Mouse (Mus musculus): Measurements from ENCODE around the gene Vmn2r117.
"Not testable (repeated sequence)": the region's sequence is repeated elsewhere in the genome, so short reads cannot be mapped to it uniquely, and the experiment has no call there.

Gene Vmn2r117

GRCm38 (mm10) chr17:23479599-23479998 is at the start of gene Vmn2r117:
Vmn2r117 (minus strand) TSS chr17:23479699.
- not testable (repeated sequence) for DNase-seq

GRCm38 (mm10) chr17:23522941-23523732 is 43.6 kb upstream of the Vmn2r117 start:
- not testable (repeated sequence) for DNase-seq

GRCm38 (mm10) chr17:23518701-23519423 is 39.4 kb upstream of the Vmn2r117 start:
- DNase-seq, result no peak

- no peak for DNase-seq
Measured at GRCm38 (mm10) chr17:23433150-23433679, 46.3 kb downstream of the Vmn2r117 start.
